Mouse (Mus musculus): ENCODE measurements around the gene Klf13. TPM values are rescaled to one million over a fixed set of nuclear protein-coding genes. Genes with fewer than 3 reads are reported as not detected.

Gene Klf13
- polyA plus RNA-seq, 1 experiment from 2014 or later: 29.0 TPM

DNA sequence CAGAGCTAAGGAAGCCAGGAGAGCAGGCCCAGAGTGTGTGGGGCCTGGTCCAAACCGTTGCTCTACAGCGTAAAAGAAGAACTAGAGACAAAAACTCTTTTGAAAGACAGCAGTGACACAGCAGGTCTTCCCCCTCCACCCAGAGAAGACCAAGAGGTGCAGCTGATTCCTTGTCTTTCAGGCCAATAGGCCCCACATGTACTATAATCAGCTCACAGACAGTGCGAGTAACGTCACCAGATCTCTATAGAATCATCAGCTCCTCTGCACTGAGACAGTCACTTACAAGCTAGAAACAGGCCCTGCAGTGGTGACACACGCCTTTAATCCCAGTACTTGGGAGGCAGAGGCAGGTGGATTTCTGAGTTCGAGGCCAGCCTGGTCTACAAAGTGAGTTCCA, 4.8 kb downstream of the Klf13 start:
- Histone ChIP-seq H3K9ac (no peak overlapping the region), H3K4me3 (ENCODE audit: low read depth, low read length) (no peak overlapping the region), H3K9me3 (ENCODE audit: low read depth, low read length) (no peaks in the 10 kb centered on the region), H3K36me3 (ENCODE audit: insufficient read depth) (no peaks in the 10 kb centered on the region), H3K4me2 (no peak overlapping the region), H3K4me1 (ENCODE audit: insufficient read depth) (no peaks in the 10 kb centered on the region), H3K27ac (ENCODE audit: low read depth) (no peak overlapping the region), H3K27me3 (ENCODE audit: insufficient read depth, low read length) (no peaks in the 10 kb centered on the region)
- no peak for DNase-seq
- 88% methylated on average over 6 of the region's 6 CpGs for WGBS
- TF ChIP-seq CTCF (IDR thresholded peaks at IDR 0.05; ENCODE audit: low read depth): no peak
- ATAC-seq (ENCODE audit: insufficient read depth): no peak

DNA sequence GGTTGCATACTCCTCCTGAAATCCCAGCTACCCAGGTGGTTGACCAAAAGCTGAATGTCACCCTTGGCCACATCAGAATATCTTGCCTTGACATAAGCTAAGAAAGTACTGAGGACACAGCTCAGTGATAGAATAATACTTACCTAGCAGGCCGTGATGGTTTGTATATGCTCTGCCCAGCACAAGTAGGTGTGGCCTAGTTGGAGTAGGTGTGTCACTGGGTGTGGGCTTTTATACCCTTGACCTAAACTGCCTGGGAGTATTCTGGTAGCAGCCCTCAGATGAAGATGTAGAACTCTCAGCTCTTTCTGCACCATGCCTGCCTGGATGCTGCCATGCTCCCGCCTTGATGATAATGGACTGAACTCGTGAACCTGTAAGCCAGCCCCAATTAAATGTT, 6.3 kb downstream of the Klf13 start:
- H3K9ac ChIP-seq: no peak overlapping the region
- H3K36me3 ChIP-seq (ENCODE audit: insufficient read depth): no peaks in the 10 kb centered on the region
- H3K9me3 ChIP-seq (ENCODE audit: low read depth, low read length): no peaks in the 10 kb centered on the region
- no peak overlapping the region for H3K27ac ChIP-seq (ENCODE audit: low read depth)
- no peak overlapping the region for H3K4me2 ChIP-seq
- no peaks in the 10 kb centered on the region for H3K27me3 ChIP-seq (ENCODE audit: insufficient read depth, low read length)
- H3K4me3 ChIP-seq (ENCODE audit: low read depth, low read length): no peak overlapping the region
- 80% methylated on average over 3 of the region's 3 CpGs for WGBS
- no peaks in the 10 kb centered on the region for H3K4me1 ChIP-seq (ENCODE audit: insufficient read depth)
- ATAC-seq (ENCODE audit: insufficient read depth): no peak
- DNase-seq: no peak
- TF ChIP-seq CTCF (IDR thresholded peaks at IDR 0.05; ENCODE audit: low read depth): no peak

DNA sequence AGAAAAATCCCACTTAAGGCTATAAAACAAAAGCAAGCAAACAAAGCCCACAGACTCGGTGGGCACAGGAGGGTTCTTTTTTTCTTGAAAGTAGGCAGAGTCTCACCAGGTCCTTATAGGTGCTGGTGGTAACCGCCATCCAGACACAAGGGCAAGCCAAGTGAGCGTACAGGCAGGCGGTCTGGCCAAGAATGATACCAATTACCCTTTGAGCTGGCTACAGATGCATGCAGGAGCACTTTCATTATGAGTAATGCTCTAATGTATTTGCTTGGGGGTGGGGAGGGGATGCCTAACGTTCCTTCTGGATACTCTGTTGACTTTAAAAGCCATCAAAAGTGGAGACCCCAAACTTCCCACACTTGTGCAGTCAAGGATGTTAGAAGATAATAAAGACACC, 7.9 kb downstream of the Klf13 start:
- DNase-seq (no peak), ATAC-seq (ENCODE audit: insufficient read depth) (no peak)
- Histone ChIP-seq H3K4me2 (no peak overlapping the region), H3K9ac (no peak overlapping the region), H3K4me1 (ENCODE audit: insufficient read depth) (peaks cover 3% of the 10 kb centered on the region), H3K9me3 (ENCODE audit: low read depth, low read length) (no peaks in the 10 kb centered on the region), H3K27ac (ENCODE audit: low read depth) (no peak overlapping the region), H3K4me3 (ENCODE audit: low read depth, low read length) (no peak overlapping the region), H3K36me3 (ENCODE audit: insufficient read depth) (no peaks in the 10 kb centered on the region), H3K27me3 (ENCODE audit: insufficient read depth, low read length) (no peaks in the 10 kb centered on the region)
- WGBS: 76% methylated on average over 5 of the region's 5 CpGs
- no peak for TF ChIP-seq CTCF (IDR thresholded peaks at IDR 0.05; ENCODE audit: low read depth)

GRCm38 (mm10) chr7:63930132-63930531, 8.6 kb downstream of the Klf13 start:
- WGBS: 81% methylated on average over 3 of the region's 3 CpGs
- Histone ChIP-seq H3K4me2 (no peak overlapping the region), H3K27ac (ENCODE audit: low read depth) (no peak overlapping the region), H3K4me3 (ENCODE audit: low read depth, low read length) (no peak overlapping the region), H3K36me3 (ENCODE audit: insufficient read depth) (no peaks in the 10 kb centered on the region), H3K9me3 (ENCODE audit: low read depth, low read length) (no peaks in the 10 kb centered on the region), H3K4me1 (ENCODE audit: insufficient read depth) (peaks cover 10% of the 10 kb centered on the region), H3K9ac (no peak overlapping the region), H3K27me3 (ENCODE audit: insufficient read depth, low read length) (no peaks in the 10 kb centered on the region)
- ATAC-seq (ENCODE audit: insufficient read depth) (no peak), DNase-seq (no peak)
- TF ChIP-seq CTCF (IDR thresholded peaks at IDR 0.05; ENCODE audit: low read depth): no peak

- Histone ChIP-seq H3K27me3 (ENCODE audit: insufficient read depth, low read length) (no peaks in the 10 kb centered on the region), H3K4me3 (ENCODE audit: low read depth, low read length) (no peak overlapping the region), H3K4me2 (no peak overlapping the region), H3K9me3 (ENCODE audit: low read depth, low read length) (no peaks in the 10 kb centered on the region), H3K9ac (no peak overlapping the region), H3K4me1 (ENCODE audit: insufficient read depth) (peaks cover 20% of the 10 kb centered on the region), H3K27ac (ENCODE audit: low read depth) (no peak overlapping the region), H3K36me3 (ENCODE audit: insufficient read depth) (no peaks in the 10 kb centered on the region)
- DNase-seq: no peak
- no peak for TF ChIP-seq CTCF (IDR thresholded peaks at IDR 0.05; ENCODE audit: low read depth)
- 86% methylated on average over 4 of the region's 4 CpGs for WGBS
- ATAC-seq (ENCODE audit: insufficient read depth): no peak
These were observed 9.6 kb downstream of the Klf13 start for GRCm38 (mm10) chr7:63929080-63929479.

GRCm38 (mm10) chr7:63927121-63927520, 11.6 kb downstream of the Klf13 start:
- Histone ChIP-seq H3K27ac (ENCODE audit: low read depth) (no peak overlapping the region), H3K27me3 (ENCODE audit: insufficient read depth, low read length) (no peaks in the 10 kb centered on the region), H3K4me2 (no peak overlapping the region), H3K4me1 (ENCODE audit: insufficient read depth) (peaks cover 26% of the 10 kb centered on the region), H3K9ac (no peak overlapping the region), H3K4me3 (ENCODE audit: low read depth, low read length) (no peak overlapping the region), H3K9me3 (ENCODE audit: low read depth, low read length) (no peaks in the 10 kb centered on the region), H3K36me3 (ENCODE audit: insufficient read depth) (no peaks in the 10 kb centered on the region)
- no peak for TF ChIP-seq CTCF (IDR thresholded peaks at IDR 0.05; ENCODE audit: low read depth)
- 89% methylated on average over 5 of the region's 6 CpGs for WGBS
- DNase-seq (no peak), ATAC-seq (ENCODE audit: insufficient read depth) (no peak)

- Histone ChIP-seq H3K4me2 (no peak overlapping the region), H3K36me3 (ENCODE audit: insufficient read depth) (no peaks in the 10 kb centered on the region), H3K27ac (ENCODE audit: low read depth) (no peak overlapping the region), H3K4me1 (ENCODE audit: insufficient read depth) (peaks cover 27% of the 10 kb centered on the region), H3K4me3 (ENCODE audit: low read depth, low read length) (no peak overlapping the region), H3K9ac (no peak overlapping the region), H3K9me3 (ENCODE audit: low read depth, low read length) (no peaks in the 10 kb centered on the region), H3K27me3 (ENCODE audit: insufficient read depth, low read length) (no peaks in the 10 kb centered on the region)
- TF ChIP-seq CTCF (IDR thresholded peaks at IDR 0.05; ENCODE audit: low read depth): no peak
- DNase-seq (no peak), ATAC-seq (ENCODE audit: insufficient read depth) (no peak)
- 83% methylated on average over 3 of the region's 3 CpGs for WGBS
These were observed 12.2 kb downstream of the Klf13 start for GRCm38 (mm10) chr7:63926492-63926891.

All from lung, embryonic 14.5 days (tissue).